Mouse (Mus musculus): ENCODE results near the gene Prss41. TPM values are rescaled to one million over a fixed set of nuclear protein-coding genes. Genes with fewer than 3 reads are reported as not detected.

Prss41 gene
- polyA plus RNA-seq, 1 experiment from 2014 or later: 3.9 TPM

DNA sequence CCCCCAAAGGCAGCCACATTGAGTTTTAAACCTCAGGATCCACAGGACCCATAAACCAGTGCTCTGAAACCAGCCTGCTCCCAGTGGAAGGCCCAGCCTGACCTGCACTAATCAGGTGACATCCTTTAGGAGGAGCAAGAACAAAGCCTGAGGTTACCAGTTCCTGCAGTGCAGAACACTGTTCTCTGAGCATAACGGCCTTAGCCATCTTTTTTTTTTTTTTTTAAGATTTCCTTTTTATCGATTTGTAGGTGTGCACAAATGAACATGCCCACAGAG is 53.0 kb downstream of the Prss41 start:
- no peak for DNase-seq (ENCODE audit: low spot score)
- 63% methylated on average over 2 of the region's 2 CpGs for WGBS
- Histone ChIP-seq H3K27me3 (ENCODE audit: low read depth, poor library complexity, severe bottlenecking) (no peaks in the 10 kb centered on the region), H3K27ac (peak overlapping the region; percentile 95), H3K4me3 (peak overlapping the region; percentile 51), H3K36me3 (peaks cover 5% of the 10 kb centered on the region), H3K4me1 (peaks cover 38% of the 10 kb centered on the region), H3K9me3 (replicated peaks) (no peaks in the 10 kb centered on the region)

GRCm38 (mm10) chr17:23790269-23791078 is 53.5 kb downstream of the Prss41 start, which contains the start of gene Srrm2:
Gene Srrm2 (plus strand): TSS chr17:23790532.
- Histone ChIP-seq H3K27ac (peak within 1 kb of the TSS; percentile 95), H3K4me3 (peak within 1 kb of the TSS; percentile 51), H3K27me3 (ENCODE audit: low read depth, poor library complexity, severe bottlenecking) (no peaks in the 10 kb centered on the region), H3K36me3 (peaks cover 5% of the 10 kb centered on the region), H3K4me1 (peaks cover 43% of the 10 kb centered on the region), H3K9me3 (replicated peaks) (no peaks in the 10 kb centered on the region)
- peak; percentile 88 for DNase-seq (ENCODE audit: low spot score)
- WGBS: 2% methylated on average over 29 of the region's 29 CpGs

- no peaks in the 10 kb centered on the region for H3K27me3 ChIP-seq (ENCODE audit: low read depth, poor library complexity, severe bottlenecking)
- H3K4me3 ChIP-seq: peak overlapping the region; percentile 51
- H3K4me1 ChIP-seq: peaks cover 48% of the 10 kb centered on the region
- H3K27ac ChIP-seq: peak overlapping the region; percentile 95
- DNase-seq (ENCODE audit: low spot score): no peak
- H3K9me3 ChIP-seq (replicated peaks): no peaks in the 10 kb centered on the region
- H3K36me3 ChIP-seq: peaks cover 2% of the 10 kb centered on the region
- 16% methylated on average over 8 of the region's 8 CpGs for WGBS
Measured at GRCm38 (mm10) chr17:23789749-23790268, 54.2 kb downstream of the Prss41 start.

GRCm38 (mm10) chr17:23788973-23789372 is 55.0 kb downstream of the Prss41 start:
- H3K27ac ChIP-seq: no peak overlapping the region
- no peak for DNase-seq (ENCODE audit: low spot score)
- peaks cover 48% of the 10 kb centered on the region for H3K4me1 ChIP-seq
- H3K4me3 ChIP-seq: no peak overlapping the region
- H3K36me3 ChIP-seq: peaks cover 2% of the 10 kb centered on the region
- 89% methylated on average over 4 of the region's 4 CpGs for WGBS
- H3K9me3 ChIP-seq (replicated peaks): no peaks in the 10 kb centered on the region
- H3K27me3 ChIP-seq (ENCODE audit: low read depth, poor library complexity, severe bottlenecking): no peaks in the 10 kb centered on the region

Small RNA genes lying within 50 kb of the gene (microRNA-seq; reads per million reads assigned to microRNA genes)
- gene Mir5125: 1.8 reads per million

Other genes starting within 250 kb of the Prss41 start
- 22.0 and 25.4 TPM in 2 replicates for gene Zfp13, start 244.7 kb downstream of the Prss41 start, polyA plus RNA-seq (2016; fragmentation: Nextera tagmentation; extraction: Ambion mirVana)
- 0.35 and 0.38 TPM in 2 replicates for gene Zscan10, start 243.3 kb downstream of the Prss41 start, polyA plus RNA-seq (2016; fragmentation: Nextera tagmentation; extraction: Ambion mirVana)
- gene Mmp25, start 198.9 kb downstream of the Prss41 start, polyA plus RNA-seq (2016; fragmentation: Nextera tagmentation; extraction: Ambion mirVana): 0.84 and 1.1 TPM in 2 replicates
- gene Bicdl2, start 183.7 kb downstream of the Prss41 start, polyA plus RNA-seq (2016; fragmentation: Nextera tagmentation; extraction: Ambion mirVana): 1.4 and 2.0 TPM in 2 replicates
- gene Hcfc1r1, start 170.6 kb downstream of the Prss41 start, polyA plus RNA-seq (2016; fragmentation: Nextera tagmentation; extraction: Ambion mirVana): 29.0 and 30.5 TPM in 2 replicates
- gene Thoc6, start 170.3 kb downstream of the Prss41 start, polyA plus RNA-seq (2016; fragmentation: Nextera tagmentation; extraction: Ambion mirVana): 70.4 and 71.1 TPM in 2 replicates
- 5.2 and 5.6 TPM in 2 replicates for gene Tnfrsf12a, start 166.7 kb downstream of the Prss41 start, polyA plus RNA-seq (2016; fragmentation: Nextera tagmentation; extraction: Ambion mirVana)
- 32.7 and 42.1 TPM in 2 replicates for gene Cldn6, start 164.9 kb downstream of the Prss41 start, polyA plus RNA-seq (2016; fragmentation: Nextera tagmentation; extraction: Ambion mirVana)
- 1.9 and 4.6 TPM in 2 replicates for gene Cldn9, start 160.1 kb downstream of the Prss41 start, polyA plus RNA-seq (2016; fragmentation: Nextera tagmentation; extraction: Ambion mirVana)
- 0.13 and 0.36 TPM in 2 replicates for gene 1520401A03Rik, start 121.4 kb downstream of the Prss41 start, polyA plus RNA-seq (2016; fragmentation: Nextera tagmentation; extraction: Ambion mirVana)
- 66.8 and 67.6 TPM in 2 replicates for gene Pkmyt1, start 117.8 kb downstream of the Prss41 start, polyA plus RNA-seq (2016; fragmentation: Nextera tagmentation; extraction: Ambion mirVana)
- 5.9 and 9.0 TPM in 2 replicates for gene Paqr4, start 103.3 kb downstream of the Prss41 start, polyA plus RNA-seq (2016; fragmentation: Nextera tagmentation; extraction: Ambion mirVana)
- 13.8 and 19.5 TPM in 2 replicates for gene Kremen2, start 98.3 kb downstream of the Prss41 start, polyA plus RNA-seq (2016; fragmentation: Nextera tagmentation; extraction: Ambion mirVana)
- gene Flywch1, start 72.6 kb downstream of the Prss41 start, polyA plus RNA-seq (2016; fragmentation: Nextera tagmentation; extraction: Ambion mirVana): 177 and 183 TPM in 2 replicates
- gene Flywch2, start 58.1 kb downstream of the Prss41 start, polyA plus RNA-seq (2016; fragmentation: Nextera tagmentation; extraction: Ambion mirVana): 37.5 and 54.1 TPM in 2 replicates
- gene Srrm2, start 53.6 kb downstream of the Prss41 start, polyA plus RNA-seq (2016; fragmentation: Nextera tagmentation; extraction: Ambion mirVana): 562 and 563 TPM in 2 replicates
- 1,047 and 1,081 TPM in 2 replicates for gene Elob, start 15.0 kb downstream of the Prss41 start, polyA plus RNA-seq (2016; fragmentation: Nextera tagmentation; extraction: Ambion mirVana)
- not detected in 2 replicates for gene Prss33, start 8.1 kb downstream of the Prss41 start, polyA plus RNA-seq (2016; fragmentation: Nextera tagmentation; extraction: Ambion mirVana)
- gene Prss32, start 317 bp downstream of the Prss41 start, polyA plus RNA-seq (2016; fragmentation: Nextera tagmentation; extraction: Ambion mirVana): not detected in 2 replicates
- gene Prss21, start 23.9 kb upstream of the Prss41 start, polyA plus RNA-seq (2016; fragmentation: Nextera tagmentation; extraction: Ambion mirVana): not detected in 2 replicates
- not detected in 2 replicates for gene Dcpp1, start 36.7 kb upstream of the Prss41 start, polyA plus RNA-seq (2016; fragmentation: Nextera tagmentation; extraction: Ambion mirVana)
- gene Dcpp2, start 36.7 kb upstream of the Prss41 start, polyA plus RNA-seq (2016; fragmentation: Nextera tagmentation; extraction: Ambion mirVana): not detected in 2 replicates
- gene Dcpp3, start 73.3 kb upstream of the Prss41 start, polyA plus RNA-seq (2016; fragmentation: Nextera tagmentation; extraction: Ambion mirVana): not detected in 2 replicates
- not detected in 2 replicates for gene Sbp, start 97.5 kb upstream of the Prss41 start, polyA plus RNA-seq (2016; fragmentation: Nextera tagmentation; extraction: Ambion mirVana)
- gene Sbpl, start 111.1 kb upstream of the Prss41 start, polyA plus RNA-seq (2016; fragmentation: Nextera tagmentation; extraction: Ambion mirVana): not detected in 2 replicates
- not detected in 2 replicates for gene Prss30, start 136.4 kb upstream of the Prss41 start, polyA plus RNA-seq (2016; fragmentation: Nextera tagmentation; extraction: Ambion mirVana)
- gene Prss22, start 153.9 kb upstream of the Prss41 start, polyA plus RNA-seq (2016; fragmentation: Nextera tagmentation; extraction: Ambion mirVana): 1.3 and 1.7 TPM in 2 replicates
- 0.20 TPM in 1 of 2 replicates, not detected in the other for gene Prss27, start 194.0 kb upstream of the Prss41 start, polyA plus RNA-seq (2016; fragmentation: Nextera tagmentation; extraction: Ambion mirVana)
- 106 and 113 TPM in 2 replicates for gene Kctd5, start 229.3 kb upstream of the Prss41 start, polyA plus RNA-seq (2016; fragmentation: Nextera tagmentation; extraction: Ambion mirVana)